Mouse (Mus musculus) lung, embryonic 14.5 days (tissue): ENCODE results near the gene Slc12a8. TPM values are rescaled to one million over a fixed set of nuclear protein-coding genes. Genes with fewer than 3 reads are reported as not detected.

Source experiments
- ATAC-seq: fragments of 200-750 bp; cut with Nextera tagmentation; 2 replicates; pipeline ENCODE4 v1.8.0; 2017; ENCODE audit warnings: mild to moderate bottlenecking, moderate TSS enrichment, moderate library complexity; ENCODE audit not compliant: insufficient read depth
- DNase-seq: peaks from one replicate; pipeline ENCODE4 v3.0.0-alpha.2; 2015
- H3K27ac ChIP-seq: fragments of 300-500 bp; sonication (generic); 2 replicates; pipeline ENCODE4 v1.5.1; 2014; ENCODE audit warnings: low read depth, mild to moderate bottlenecking, moderate library complexity
- H3K27me3 ChIP-seq: fragments of 300-500 bp; sonication (generic); 2 replicates; pipeline ENCODE4 v1.6.1; 2014; ENCODE audit warnings: low read length, control low read depth; ENCODE audit not compliant: insufficient read depth
- H3K36me3 ChIP-seq: fragments of 300-500 bp; sonication (generic); 2 replicates; pipeline ENCODE4 v1.6.1; 2014; ENCODE audit warnings: control low read depth; ENCODE audit not compliant: insufficient read depth
- H3K4me1 ChIP-seq: fragments of 300-500 bp; sonication (generic); 2 replicates; pipeline ENCODE4 v1.6.1; 2014; ENCODE audit warnings: antibody characterized with exemption, control low read depth; ENCODE audit not compliant: insufficient read depth
- H3K4me2 ChIP-seq: fragments of 300-500 bp; sonication (generic); 2 replicates; pipeline ENCODE4 v1.6.1; 2014; ENCODE audit warnings: mild to moderate bottlenecking
- H3K4me3 ChIP-seq: fragments of 300-500 bp; sonication (generic); 2 replicates; pipeline ENCODE4 v1.5.1; 2014; ENCODE audit warnings: low read depth, low read length
- H3K9ac ChIP-seq: fragments of 300-500 bp; sonication (generic); 2 replicates; pipeline ENCODE4 v1.6.1; 2014
- H3K9me3 ChIP-seq: fragments of 300-500 bp; sonication (generic); 2 replicates; pipeline ENCODE4 v1.6.1; 2016; ENCODE audit warnings: low read depth, low read length, control low read depth
- CTCF ChIP-seq: IDR thresholded peaks from 2 replicates; pipeline ENCODE4 v1.5.1; 2016; ENCODE audit warnings: antibody characterized with exemption, low read depth
- WGBS: fragments of 180-500 bp; shearing (Covaris S2); extraction: QIAGEN DNeasy Blood & Tissue Kit; methylation state at CpG from one replicate; pipeline ENCODE4 v1.1.7; 2014; 5-methylcytosine and 5-hydroxymethylcytosine counted together
- polyA plus RNA-seq: library from polyadenylated mRNA; unstranded; fragments of >200 nt; fragmentation: Nextera tagmentation; extraction: Ambion mirVana; gene quantifications from 2 replicates; pipeline ENCODE4 v1.2.1, GENCODE M21; 2014

Gene Slc12a8
- polyA plus RNA-seq, 1 experiment from 2014 or later = 1.1 TPM

DNA sequence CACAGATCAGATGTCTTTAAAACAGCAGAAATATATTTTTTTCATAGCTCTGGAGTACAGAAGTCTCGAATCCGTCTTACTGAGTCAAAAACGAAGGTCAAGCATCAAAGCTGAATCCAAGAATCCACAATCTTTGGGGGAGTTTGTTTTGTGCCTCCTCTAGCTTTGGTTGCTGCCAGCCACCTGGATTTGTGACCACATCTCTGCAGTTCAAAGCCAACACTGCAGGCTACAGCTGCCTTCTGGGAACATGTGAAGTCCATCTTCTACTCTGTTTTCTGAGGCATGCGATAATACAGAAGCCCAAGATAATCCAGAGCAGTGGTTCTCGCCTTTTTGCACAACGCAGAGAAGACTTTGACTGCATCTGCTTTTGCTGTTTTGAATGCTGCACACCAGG lies 149.1 kb downstream of the Slc12a8 start:
- Histone ChIP-seq H3K4me3 (no peak overlapping the region), H3K4me2 (no peak overlapping the region), H3K27ac (no peak overlapping the region), H3K9me3 (no peaks in the 10 kb centered on the region), H3K27me3 (no peaks in the 10 kb centered on the region), H3K36me3 (no peaks in the 10 kb centered on the region), H3K9ac (no peak overlapping the region), H3K4me1 (no peaks in the 10 kb centered on the region)
- 85% methylated on average over 6 of the region's 6 CpGs for WGBS
- DNase-seq (no peak), ATAC-seq (no peak)
- no peak for TF ChIP-seq CTCF

DNA sequence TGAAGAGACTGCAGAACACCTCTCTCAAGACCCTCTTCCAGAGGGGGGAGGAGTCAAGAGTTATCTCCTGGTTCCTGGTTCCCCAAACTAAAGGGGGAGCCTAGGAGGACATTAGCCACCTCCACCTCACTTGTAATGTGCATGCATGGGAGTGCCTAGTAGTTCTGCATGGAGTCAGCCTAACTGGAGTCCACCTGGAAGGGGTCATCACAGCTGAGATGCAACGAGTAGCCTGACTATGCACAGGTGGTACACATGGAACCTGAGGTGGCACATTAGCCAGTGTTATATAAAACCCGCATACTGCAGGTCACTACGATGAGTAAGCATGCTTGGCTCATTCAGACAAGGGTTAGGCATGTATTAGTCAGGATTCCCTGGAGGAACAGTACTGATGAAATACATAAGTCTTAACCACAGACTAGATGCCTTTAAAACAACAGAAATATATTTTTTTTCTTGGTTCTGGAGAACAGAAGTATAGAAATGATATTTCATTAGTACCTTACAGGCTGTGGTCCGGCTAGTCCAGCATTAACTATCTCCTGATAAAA lies 149.9 kb downstream of the Slc12a8 start:
- no peak overlapping the region for H3K9ac ChIP-seq
- H3K27ac ChIP-seq = no peak overlapping the region
- no peaks in the 10 kb centered on the region for H3K27me3 ChIP-seq
- no peaks in the 10 kb centered on the region for H3K4me1 ChIP-seq
- whole genome bisulfite sequencing = 82% methylated on average over 4 of the region's 4 CpGs
- no peaks in the 10 kb centered on the region for H3K9me3 ChIP-seq
- ATAC-seq (no peak), DNase-seq (no peak)
- no peak overlapping the region for H3K4me3 ChIP-seq
- H3K36me3 ChIP-seq = no peaks in the 10 kb centered on the region
- no peak overlapping the region for H3K4me2 ChIP-seq
- TF ChIP-seq CTCF = no peak

DNA sequence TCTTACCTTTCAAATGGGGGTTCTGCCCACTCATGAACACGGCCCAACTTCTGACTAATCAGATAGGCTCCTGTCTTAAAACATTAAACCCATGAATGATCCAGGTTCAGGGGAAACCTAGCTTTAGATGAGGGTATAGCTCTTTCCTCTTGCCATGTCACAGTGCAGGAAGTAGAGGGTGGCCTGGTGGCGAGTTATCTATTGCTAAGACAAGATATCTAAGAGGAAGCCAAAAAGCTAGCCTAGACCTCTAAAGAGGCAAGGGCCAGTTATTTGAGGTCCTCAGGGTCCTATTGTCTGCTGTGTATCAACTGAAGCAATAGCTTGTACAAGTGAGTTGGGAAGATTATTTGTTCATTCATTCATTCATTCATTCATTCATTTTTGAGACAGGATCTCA lies 151.3 kb downstream of the Slc12a8 start:
- Histone ChIP-seq H3K4me2 (no peak overlapping the region), H3K4me1 (no peaks in the 10 kb centered on the region), H3K9me3 (no peaks in the 10 kb centered on the region), H3K27ac (no peak overlapping the region), H3K27me3 (no peaks in the 10 kb centered on the region), H3K4me3 (no peak overlapping the region), H3K36me3 (no peaks in the 10 kb centered on the region), H3K9ac (no peak overlapping the region)
- ATAC-seq (no peak), DNase-seq (no peak)
- TF ChIP-seq CTCF = no peak
- WGBS = 77% methylated on average over 2 of the region's 2 CpGs

DNA sequence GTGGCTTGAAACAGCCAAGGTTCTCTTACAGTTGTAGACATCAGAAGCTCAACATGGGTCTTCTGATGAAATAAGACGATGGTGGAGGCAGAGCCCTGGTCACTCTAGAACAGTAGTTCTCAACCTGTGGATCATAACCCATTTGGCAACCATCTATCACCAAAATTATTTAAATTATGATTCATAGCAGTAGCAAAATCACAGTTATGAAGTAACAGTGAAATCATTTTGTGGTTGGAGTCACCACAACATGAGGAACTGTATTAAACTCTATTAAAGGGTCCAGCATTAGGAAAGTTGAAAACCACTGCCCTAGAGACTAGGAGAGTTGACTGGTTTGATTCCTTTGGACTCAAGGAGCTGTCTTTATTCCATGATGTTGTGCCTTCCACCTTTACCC lies 151.9 kb downstream of the Slc12a8 start:
- no peak for TF ChIP-seq CTCF
- WGBS = 76% methylated on average over 1 of the region's 1 CpGs
- no peaks in the 10 kb centered on the region for H3K4me1 ChIP-seq
- no peak overlapping the region for H3K27ac ChIP-seq
- no peaks in the 10 kb centered on the region for H3K9me3 ChIP-seq
- no peaks in the 10 kb centered on the region for H3K36me3 ChIP-seq
- H3K9ac ChIP-seq = no peak overlapping the region
- DNase-seq (no peak), ATAC-seq (no peak)
- H3K4me3 ChIP-seq = no peak overlapping the region
- H3K4me2 ChIP-seq = no peak overlapping the region
- H3K27me3 ChIP-seq = no peaks in the 10 kb centered on the region

DNA sequence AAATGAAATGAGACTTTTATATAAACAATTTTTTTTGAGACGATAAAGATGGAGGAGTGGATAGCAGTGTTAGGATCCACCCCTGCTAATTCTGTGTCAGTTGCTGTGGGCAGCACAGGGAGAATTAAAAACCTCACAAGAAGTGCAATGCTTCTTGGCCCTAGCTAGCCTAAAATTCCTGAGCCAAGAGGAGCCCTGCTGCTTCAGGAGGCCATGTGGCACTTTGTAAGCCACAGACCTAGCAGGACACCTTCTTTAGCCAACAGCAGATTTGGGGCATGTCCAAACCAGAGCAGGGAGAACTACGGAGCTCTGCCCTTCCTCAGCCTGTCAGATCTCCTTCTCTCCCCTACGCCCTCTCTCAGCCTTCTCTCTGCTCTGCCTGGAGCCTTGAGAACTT lies 153.2 kb downstream of the Slc12a8 start:
- Histone ChIP-seq H3K4me2 (no peak overlapping the region), H3K4me1 (no peaks in the 10 kb centered on the region), H3K9me3 (0 out of 2 replicates have a peak, but pooled peaks cover 3% of the 10 kb centered on the region), H3K9ac (no peak overlapping the region), H3K27me3 (no peaks in the 10 kb centered on the region), H3K4me3 (no peak overlapping the region), H3K36me3 (no peaks in the 10 kb centered on the region), H3K27ac (no peak overlapping the region)
- no peak for DNase-seq
- ATAC-seq = no peak
- WGBS = 42% methylated on average over 3 of the region's 3 CpGs
- TF ChIP-seq CTCF = no peak

DNA sequence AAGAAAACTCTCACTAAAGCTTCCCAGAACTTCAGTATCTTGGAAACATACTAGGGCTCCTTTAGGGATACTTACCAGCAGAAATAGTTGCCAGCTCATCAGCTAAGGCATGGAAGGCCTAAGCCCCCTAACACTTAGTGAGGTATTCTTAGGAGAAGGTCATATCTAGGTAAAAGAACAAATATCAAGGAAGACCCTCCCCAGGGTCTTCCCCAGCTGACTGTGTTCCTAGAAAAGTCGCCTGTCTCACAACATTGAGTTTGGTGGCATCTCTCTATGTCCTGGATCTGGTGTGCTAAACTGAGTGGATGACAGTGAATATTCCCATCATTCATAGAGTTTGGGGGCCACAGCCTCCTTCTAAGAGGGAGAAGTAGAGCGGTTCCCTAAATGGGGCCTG lies 153.8 kb downstream of the Slc12a8 start:
- WGBS = 90% methylated on average over 2 of the region's 2 CpGs

DNA sequence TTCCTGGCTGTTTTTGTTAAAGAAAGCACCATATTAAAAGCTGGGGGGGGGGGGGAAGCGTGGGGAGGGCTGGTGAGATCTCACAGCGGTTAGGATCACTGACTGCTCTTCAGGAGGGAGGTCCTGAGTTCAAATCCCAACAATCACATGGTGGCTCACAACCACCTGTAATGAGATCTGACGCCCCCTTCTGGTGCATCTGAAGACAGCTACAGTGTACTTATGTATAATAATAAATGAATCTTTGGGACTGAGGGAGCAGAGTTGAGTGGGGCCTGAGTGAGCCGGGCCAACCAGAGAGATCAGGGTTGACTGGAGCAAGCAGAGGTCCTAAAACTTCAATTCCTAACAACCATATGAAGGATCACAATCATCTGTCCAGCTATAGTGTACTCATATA lies 155.1 kb downstream of the Slc12a8 start:
- Histone ChIP-seq H3K4me3 (no peak overlapping the region), H3K9me3 (0 out of 2 replicates have a peak, but pooled peaks cover 3% of the 10 kb centered on the region), H3K36me3 (no peaks in the 10 kb centered on the region), H3K27me3 (no peaks in the 10 kb centered on the region), H3K4me1 (peaks cover 18% of the 10 kb centered on the region), H3K4me2 (no peak overlapping the region), H3K9ac (no peak overlapping the region), H3K27ac (no peak overlapping the region)
- no peak for ATAC-seq
- TF ChIP-seq CTCF = no peak
- WGBS = 85% methylated on average over 4 of the region's 4 CpGs
- DNase-seq = no peak

More for the DNA sequence above, 153.8 kb downstream of the Slc12a8 start:
- Histone ChIP-seq H3K27me3 (no peaks in the 10 kb centered on the region), H3K36me3 (no peaks in the 10 kb centered on the region), H3K4me1 (peaks cover 6% of the 10 kb centered on the region; the same call in 1 of the 2 replicates), H3K4me3 (no peak overlapping the region), H3K9me3 (0 out of 2 replicates have a peak, but pooled peaks cover 3% of the 10 kb centered on the region), H3K27ac (no peak overlapping the region), H3K9ac (no peak overlapping the region), H3K4me2 (no peak overlapping the region)
- DNase-seq (no peak), ATAC-seq (no peak)
- TF ChIP-seq CTCF = no peak
